Mouse (Mus musculus) limb, embryonic 14.5 days (tissue): ENCODE measurements at regions not wholly inside any gene's neighbourhood (a gene's known extent, or its start where the extent isn't known, plus 50 kb on each side); places are given as distances from the start of the nearest gene placed in this dataset.
"Not testable (repeated sequence)": the region's sequence is repeated elsewhere in the genome, so short reads cannot be mapped to it uniquely, and the experiment has no call there.

Source experiments
- ATAC-seq: fragments of 200-750 bp; cut with Nextera tagmentation; 2 replicates; pipeline ENCODE4 v1.8.0; 2017; ENCODE audit warnings: low read depth, moderate number of reproducible peaks, moderate TSS enrichment; ENCODE audit not compliant: low FRiP score
- DNase-seq: peaks from one replicate; pipeline ENCODE4 v3.0.0-alpha.2; 2015; ENCODE audit warnings: low spot score
- H3K27ac ChIP-seq: fragments of 300-500 bp; sonication (generic); replicated peaks from 2 replicates; pipeline ENCODE4 v1.5.1; 2014; ENCODE audit warnings: low read depth, mild to moderate bottlenecking, low read length, moderate library complexity, mixed read lengths
- H3K27me3 ChIP-seq: fragments of 300-500 bp; sonication (generic); 2 replicates; pipeline ENCODE4 v1.6.1; 2014; ENCODE audit warnings: low read length, mixed read lengths; ENCODE audit not compliant: control insufficient read depth, insufficient read depth
- H3K36me3 ChIP-seq: fragments of 300-500 bp; sonication (generic); 2 replicates; pipeline ENCODE4 v1.6.1; 2014; ENCODE audit warnings: mild to moderate bottlenecking, low read length, moderate library complexity, mixed read lengths; ENCODE audit not compliant: control insufficient read depth, insufficient read depth
- H3K4me1 ChIP-seq: fragments of 300-500 bp; sonication (generic); 2 replicates; pipeline ENCODE4 v1.6.1; 2014; ENCODE audit warnings: antibody characterized with exemption, low read length, mixed read lengths; ENCODE audit not compliant: control insufficient read depth, insufficient read depth
- H3K4me2 ChIP-seq: fragments of 300-500 bp; sonication (generic); replicated peaks from 2 replicates; pipeline ENCODE4 v1.6.1; 2014; ENCODE audit warnings: low read depth, mild to moderate bottlenecking, low read length, moderate library complexity; ENCODE audit not compliant: severe bottlenecking
- H3K4me3 ChIP-seq: fragments of 300-500 bp; sonication (generic); replicated peaks from 2 replicates; pipeline ENCODE4 v1.5.1; 2014; ENCODE audit warnings: low read length
- H3K9ac ChIP-seq: fragments of 300-500 bp; sonication (generic); 2 replicates; pipeline ENCODE4 v1.6.1; 2014; ENCODE audit warnings: mild to moderate bottlenecking, low read depth, low read length, moderate library complexity; ENCODE audit not compliant: severe bottlenecking
- H3K9me3 ChIP-seq: fragments of 300-500 bp; sonication (generic); 2 replicates; pipeline ENCODE4 v1.6.1; 2016; ENCODE audit warnings: low read length; ENCODE audit not compliant: control insufficient read depth
- POLR2A ChIP-seq: fragments of 200-500 bp; IDR thresholded peaks from 2 replicates; pipeline ENCODE4 v1.8.0; 2012; ENCODE audit warnings: inconsistent platforms, mild to moderate bottlenecking, moderate library complexity, borderline replicate concordance; ENCODE audit not compliant: insufficient read depth, insufficient read length; ENCODE audit errors: extremely low read depth
- WGBS: fragments of 180-500 bp; shearing (Covaris S2); extraction: QIAGEN DNeasy Blood & Tissue Kit; methylation state at CpG from one replicate; pipeline ENCODE4 v1.1.7; 2014; 5-methylcytosine and 5-hydroxymethylcytosine counted together

DNA sequence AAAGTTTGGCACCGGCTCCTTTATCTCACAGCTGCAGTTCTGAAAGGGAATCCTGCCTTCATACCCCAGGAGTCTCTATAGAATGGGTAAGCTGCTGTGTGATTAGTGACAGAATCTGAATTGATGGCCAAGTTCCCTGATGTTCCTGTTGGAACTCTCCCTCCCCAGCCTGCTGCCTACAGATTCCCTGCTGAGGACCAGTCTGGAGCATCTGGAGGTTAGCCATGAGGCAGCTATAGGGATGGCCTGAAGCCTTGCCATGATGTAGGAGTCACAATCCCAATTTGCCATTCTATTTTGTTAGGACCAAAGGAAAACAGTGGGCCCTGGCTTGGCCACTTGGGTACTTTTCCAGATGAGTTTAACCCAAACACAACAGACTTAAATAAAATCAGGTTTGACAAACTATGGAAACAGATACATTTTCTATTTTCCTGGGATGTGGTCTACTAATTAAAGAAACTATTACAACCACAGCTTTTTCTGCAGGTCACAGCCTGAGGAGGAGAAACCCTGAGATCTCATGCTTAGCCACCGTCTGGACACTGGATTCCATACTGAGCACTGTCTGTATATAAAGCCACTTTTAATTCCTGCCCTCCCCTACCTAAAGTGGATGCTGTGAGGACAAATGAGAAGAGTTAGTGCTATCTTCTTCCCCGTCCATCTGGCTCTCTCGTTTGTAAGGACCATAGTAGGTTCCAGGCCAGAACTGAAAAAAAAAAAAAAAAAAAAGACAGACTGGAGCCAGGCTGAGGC is 349.5 kb upstream of the Tbl1xr1 start:
- H3K27me3 ChIP-seq: no peaks in the 10 kb centered on the region
- H3K4me2 ChIP-seq: no peak overlapping the region
- no peak for TF ChIP-seq POLR2A
- H3K9ac ChIP-seq: no peak overlapping the region
- no peak overlapping the region for H3K4me3 ChIP-seq
- H3K4me1 ChIP-seq: no peaks in the 10 kb centered on the region
- no peaks in the 10 kb centered on the region for H3K9me3 ChIP-seq
- no peaks in the 10 kb centered on the region for H3K36me3 ChIP-seq
- H3K27ac ChIP-seq: no peak overlapping the region
- 72% methylated on average over 4 of the region's 4 CpGs for WGBS
- DNase-seq (peak; percentile 5), ATAC-seq (no peak)

DNA sequence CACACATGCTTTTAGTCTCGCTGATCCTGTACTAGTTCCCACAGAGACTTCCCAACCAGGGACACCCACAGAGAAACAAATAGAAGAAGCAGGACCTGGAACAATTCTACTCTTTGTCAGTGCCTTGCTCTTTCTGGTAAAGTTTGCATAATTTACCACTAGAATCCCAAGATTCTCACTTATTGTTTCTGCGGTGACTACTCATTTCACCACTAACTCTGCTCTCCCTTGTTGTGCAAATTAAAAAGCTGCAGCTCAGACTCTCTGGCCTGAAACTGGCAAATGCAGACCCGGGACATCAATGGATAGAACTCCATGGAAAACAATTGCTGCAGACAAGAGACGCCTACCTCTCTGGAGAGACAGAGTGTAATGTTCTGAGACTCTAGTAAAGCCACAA is 348.4 kb upstream of the Tbl1xr1 start:
- WGBS: 79% methylated on average over 4 of the region's 4 CpGs
- Histone ChIP-seq H3K4me1 (no peaks in the 10 kb centered on the region), H3K27ac (no peak overlapping the region), H3K4me3 (no peak overlapping the region), H3K4me2 (no peak overlapping the region), H3K27me3 (no peaks in the 10 kb centered on the region), H3K9ac (no peak overlapping the region), H3K36me3 (no peaks in the 10 kb centered on the region), H3K9me3 (no peaks in the 10 kb centered on the region)
- TF ChIP-seq POLR2A: no peak
- ATAC-seq (no peak), DNase-seq (no peak)

DNA sequence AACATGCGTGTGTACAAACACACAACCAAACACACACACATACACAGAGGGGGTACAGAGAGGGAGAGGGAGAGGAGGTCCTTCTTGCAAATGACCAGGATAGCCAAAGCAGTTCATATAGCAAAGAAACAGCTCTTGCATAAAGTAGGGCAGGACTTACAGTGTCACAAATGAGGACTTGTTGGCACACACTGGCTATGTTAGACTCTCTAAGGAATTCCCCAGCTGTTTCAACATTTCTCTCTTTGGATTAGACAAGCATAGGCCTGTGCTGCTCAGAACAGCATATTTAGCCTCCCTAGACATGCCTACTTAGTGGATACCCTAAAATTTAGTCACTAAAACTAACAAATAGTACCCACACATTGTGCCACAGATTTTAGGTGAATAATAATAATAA is 347.1 kb upstream of the Tbl1xr1 start:
- WGBS: 83% methylated on average over 1 of the region's 1 CpGs
- no peak for TF ChIP-seq POLR2A

DNA sequence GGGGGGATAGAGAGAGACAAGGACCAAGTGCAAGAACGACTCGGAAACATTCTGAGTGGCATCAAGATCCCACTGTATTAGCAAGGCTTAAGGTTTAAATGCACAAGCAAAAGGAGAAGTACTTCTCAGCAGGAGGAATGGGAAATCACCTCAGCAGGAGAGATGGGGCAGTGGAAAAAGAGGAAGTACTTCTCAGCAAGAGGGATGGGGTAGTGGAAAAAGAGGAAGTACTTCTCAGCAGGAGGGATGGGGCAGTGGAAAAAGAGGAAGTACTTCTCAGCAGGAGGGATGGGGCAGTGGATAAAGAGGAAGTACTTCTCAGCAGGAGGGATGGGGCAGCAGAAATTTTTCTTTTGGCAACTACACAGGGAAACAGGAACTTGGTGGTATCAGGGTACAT is 340.8 kb upstream of the Tbl1xr1 start:
- not testable (repeated sequence) for H3K9ac ChIP-seq, H3K4me3 ChIP-seq, DNase-seq, H3K9me3 ChIP-seq, H3K4me2 ChIP-seq, ATAC-seq, H3K27ac ChIP-seq, H3K36me3 ChIP-seq, H3K4me1 ChIP-seq, H3K27me3 ChIP-seq
- WGBS: 96% methylated on average over 2 of the region's 2 CpGs

More for the DNA sequence above, 347.1 kb upstream of the Tbl1xr1 start:
- no peaks in the 10 kb centered on the region for H3K36me3 ChIP-seq
- DNase-seq (peak; percentile 45), ATAC-seq (no peak; the same call in 1 of the 2 replicates)
- no peak overlapping the region for H3K27ac ChIP-seq
- no peak overlapping the region for H3K4me3 ChIP-seq
- no peaks in the 10 kb centered on the region for H3K27me3 ChIP-seq
- H3K9me3 ChIP-seq: no peaks in the 10 kb centered on the region
- H3K9ac ChIP-seq: no peak overlapping the region
- H3K4me2 ChIP-seq: no peak overlapping the region
- no peaks in the 10 kb centered on the region for H3K4me1 ChIP-seq

DNA sequence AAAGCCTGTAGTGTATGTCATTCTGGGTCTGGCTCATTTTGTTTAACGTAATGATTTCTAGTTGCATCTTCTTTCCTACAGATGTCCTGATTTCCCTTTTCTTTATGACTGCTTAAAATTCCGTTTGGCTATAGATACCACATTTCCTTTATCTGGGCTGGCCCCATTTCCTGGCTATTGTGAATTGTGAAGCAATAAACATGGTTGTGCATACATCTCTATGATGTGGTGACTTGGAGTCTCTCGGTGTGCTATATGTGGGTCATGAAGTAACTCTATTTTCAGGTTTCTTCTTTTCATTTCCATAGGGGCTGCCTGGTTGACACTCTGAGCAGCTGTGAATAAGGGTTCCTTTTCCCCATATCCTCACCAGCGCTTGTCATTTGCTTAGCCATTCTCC is 336.7 kb upstream of the Tbl1xr1 start:
- ATAC-seq (no peak), DNase-seq (no peak)
- WGBS: 86% methylated on average over 4 of the region's 4 CpGs

DNA sequence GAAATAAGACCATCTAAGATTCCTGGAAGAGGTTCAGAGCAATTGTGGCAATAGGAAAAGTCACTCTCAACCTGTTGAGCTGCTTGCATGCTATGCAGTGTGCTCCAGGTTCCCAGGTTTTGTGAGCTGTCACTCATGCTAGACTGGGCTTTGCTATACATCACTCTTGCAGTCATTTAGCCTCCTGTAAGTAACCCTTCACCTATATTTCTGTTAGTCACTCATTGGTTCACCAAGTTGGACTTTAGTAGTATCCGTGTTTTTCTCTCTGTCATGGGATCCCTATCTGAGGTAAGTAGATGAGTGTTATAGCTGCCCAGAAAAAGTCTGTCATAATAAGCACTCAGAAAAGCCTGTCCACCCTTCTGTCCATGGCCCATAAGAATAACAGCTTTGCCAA is 332.3 kb upstream of the Tbl1xr1 start:
- no peak overlapping the region for H3K27ac ChIP-seq
- WGBS: 84% methylated on average over 1 of the region's 1 CpGs
- H3K4me3 ChIP-seq: no peak overlapping the region
- DNase-seq (no peak), ATAC-seq (no peak)
- no peaks in the 10 kb centered on the region for H3K9me3 ChIP-seq
- H3K9ac ChIP-seq: no peak overlapping the region
- H3K36me3 ChIP-seq: no peaks in the 10 kb centered on the region
- no peaks in the 10 kb centered on the region for H3K4me1 ChIP-seq
- TF ChIP-seq POLR2A: no peak
- H3K27me3 ChIP-seq: no peaks in the 10 kb centered on the region
- H3K4me2 ChIP-seq: no peak overlapping the region

More for the DNA sequence above, 336.7 kb upstream of the Tbl1xr1 start:
- TF ChIP-seq POLR2A: no peak
- no peaks in the 10 kb centered on the region for H3K36me3 ChIP-seq
- no peak overlapping the region for H3K9ac ChIP-seq
- no peaks in the 10 kb centered on the region for H3K4me1 ChIP-seq
- H3K27me3 ChIP-seq: no peaks in the 10 kb centered on the region
- no peaks in the 10 kb centered on the region for H3K9me3 ChIP-seq
- no peak overlapping the region for H3K27ac ChIP-seq
- H3K4me3 ChIP-seq: no peak overlapping the region
- no peak overlapping the region for H3K4me2 ChIP-seq
